Mouse (Mus musculus): ENCODE results near the gene Scyl3.
A peak's percentile ranks its signal among the peaks of the same experiment; 100 is the strongest.

Scyl3 gene

DNA sequence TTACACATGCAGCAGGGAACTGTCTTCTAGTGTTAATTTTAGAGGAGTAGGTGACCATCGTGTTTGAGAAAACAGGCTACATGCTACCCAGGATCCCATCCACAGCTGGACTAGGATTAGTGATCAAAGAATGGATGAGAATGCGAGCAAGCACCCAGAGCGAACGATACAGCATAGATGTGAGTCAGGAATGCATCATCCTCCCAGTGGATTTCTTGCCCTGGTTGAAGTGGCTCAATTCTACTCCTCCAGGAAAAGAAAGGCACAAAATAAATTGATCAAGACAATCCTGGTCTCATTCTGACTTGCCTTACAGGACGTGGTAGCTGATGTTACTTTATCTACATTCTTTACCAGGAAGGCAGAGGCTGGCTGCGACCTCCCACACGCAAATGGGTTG, at the start of gene Scyl3:
TSS of gene Scyl3 (plus strand) at position 255 of the 400 bp plus-strand sequence.
- no peak for DNase-seq

DNA sequence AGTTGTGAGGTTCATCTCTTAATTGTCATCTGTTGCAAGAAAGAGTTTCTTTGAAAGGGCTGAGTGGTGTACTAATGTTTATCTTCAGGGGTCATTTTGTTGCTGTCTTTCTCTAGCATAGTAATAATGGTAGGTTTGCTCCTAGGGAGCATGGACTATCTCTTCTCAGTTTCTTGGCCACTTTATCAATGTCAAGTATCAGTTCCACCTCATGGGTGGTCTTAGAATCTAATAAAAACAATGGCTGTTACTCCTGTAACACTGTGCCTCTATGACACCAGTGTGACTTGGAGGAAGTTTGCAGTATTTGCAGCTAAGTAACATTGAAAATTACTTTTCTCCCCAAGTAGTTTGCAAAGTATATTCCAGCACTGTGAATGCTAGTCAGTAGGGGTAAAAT, 39.3 kb upstream of the Scyl3 start:
- DNase-seq, result no peak

DNA sequence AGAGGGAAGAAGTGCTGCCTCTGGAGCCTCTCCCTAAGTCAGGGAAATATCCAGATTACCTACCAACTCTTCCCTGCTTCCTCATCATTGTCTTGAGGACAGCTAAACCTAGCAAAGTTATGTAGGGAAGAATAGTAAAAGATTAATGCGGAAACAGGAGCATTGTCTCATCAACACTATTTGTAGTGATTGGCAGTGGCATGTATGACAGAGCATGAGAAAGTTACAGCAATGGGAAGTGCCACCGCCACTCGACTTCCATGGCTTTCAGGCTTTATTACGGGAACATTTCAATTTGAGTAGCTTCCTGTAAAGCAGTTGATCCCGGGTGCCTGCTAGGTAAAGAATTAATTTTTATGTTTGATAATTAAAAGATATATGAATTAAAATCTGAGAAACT, 35.6 kb upstream of the Scyl3 start:
- no peak for DNase-seq

DNA sequence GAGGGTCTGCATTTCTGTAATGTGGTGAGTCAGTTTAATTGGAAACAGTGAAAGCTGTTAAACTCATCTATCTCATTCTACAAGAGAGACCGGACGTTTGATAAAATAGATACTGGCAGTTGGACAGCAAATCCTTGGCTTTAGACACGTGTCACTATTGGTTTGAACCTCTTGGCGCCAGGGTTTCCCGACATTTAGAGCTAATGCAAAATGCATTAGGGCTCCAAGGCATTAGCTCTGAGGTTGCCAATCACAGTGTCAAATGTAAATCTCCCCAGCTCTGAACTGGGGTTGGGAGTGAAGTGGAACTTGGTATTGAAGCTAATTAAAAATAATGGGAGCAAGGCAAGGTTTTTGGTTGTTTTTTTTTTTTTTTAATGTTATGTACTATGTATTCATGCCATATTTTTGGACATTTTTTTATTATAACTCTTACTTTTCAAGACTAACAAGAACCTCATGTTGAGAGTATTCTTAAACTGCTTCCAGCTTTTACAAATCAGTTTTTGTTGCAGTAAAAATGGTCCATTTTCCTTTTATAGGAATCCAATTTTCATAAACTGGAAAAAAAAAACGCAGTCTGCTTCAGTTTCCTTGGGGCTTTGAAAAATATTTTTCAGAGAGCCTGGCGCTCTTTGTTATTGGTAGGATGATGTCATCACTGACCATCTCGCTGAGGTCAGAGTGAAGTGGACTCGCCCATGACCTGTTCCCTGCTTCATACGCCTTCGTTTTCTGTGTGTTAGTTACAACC, 34.9 kb upstream of the Scyl3 start:
- DNase-seq, result no peak

DNA sequence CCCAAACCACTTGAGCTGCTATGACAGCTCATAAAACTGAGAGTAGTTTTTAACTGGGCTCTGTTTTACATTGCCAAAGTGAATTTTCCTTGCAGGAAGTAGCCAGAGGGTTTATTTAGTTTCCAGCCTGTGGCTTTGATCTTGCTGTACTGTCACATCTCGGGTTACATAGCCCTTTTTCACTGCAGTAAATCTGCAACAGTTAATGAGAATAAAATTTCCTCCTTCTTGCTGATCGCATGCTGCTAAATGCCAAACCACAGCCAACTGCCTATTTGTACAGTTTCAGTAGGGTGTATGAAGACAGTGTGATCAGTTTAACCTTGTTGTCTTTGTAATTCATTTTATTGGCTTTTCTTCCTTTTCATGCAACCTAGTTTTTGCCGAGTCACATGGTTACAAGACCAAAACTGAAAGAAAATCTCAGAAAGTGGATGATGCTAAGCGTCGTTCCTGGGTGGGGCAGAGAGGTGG, 30.6 kb upstream of the Scyl3 start:
- no peak for DNase-seq

DNA sequence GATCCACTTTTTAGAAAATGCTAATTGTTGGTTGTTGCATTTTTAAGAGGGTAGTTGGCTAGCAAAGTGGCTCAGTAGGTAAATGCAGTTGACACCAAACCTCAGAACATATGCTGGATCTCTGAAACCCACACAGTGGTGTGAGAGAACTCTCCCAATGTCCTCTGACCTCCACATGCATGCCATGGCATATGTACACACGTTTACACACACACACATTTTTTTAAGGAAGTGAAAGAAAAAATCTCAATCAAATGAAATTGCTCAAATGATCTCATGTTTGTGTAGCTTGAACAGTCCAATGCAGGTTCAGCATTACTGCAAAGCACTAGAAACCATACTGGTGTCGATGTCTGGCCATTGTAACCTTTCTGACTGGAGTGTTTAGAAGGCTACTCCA, 29.3 kb upstream of the Scyl3 start:
- DNase-seq, result no peak

DNA sequence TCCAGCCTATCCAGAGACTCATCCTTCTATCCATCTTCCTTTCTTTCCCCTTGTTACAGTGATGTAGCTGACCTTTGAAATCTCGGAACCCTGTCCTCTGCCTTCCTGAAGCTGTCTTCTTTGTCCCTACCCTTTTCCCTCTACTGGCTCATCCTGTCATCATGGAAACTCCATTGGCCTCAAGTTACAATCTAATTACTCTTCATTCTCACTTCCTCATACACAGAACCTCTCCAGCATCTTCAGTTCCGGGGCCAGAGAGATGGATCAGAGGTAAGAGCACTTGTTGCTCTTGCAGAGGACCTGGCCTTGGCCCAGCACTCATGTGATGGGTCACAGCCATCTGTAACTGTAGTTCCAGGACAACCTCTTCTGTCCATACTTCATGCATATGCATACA, 28.7 kb upstream of the Scyl3 start:
- DNase-seq, result no peak

DNA sequence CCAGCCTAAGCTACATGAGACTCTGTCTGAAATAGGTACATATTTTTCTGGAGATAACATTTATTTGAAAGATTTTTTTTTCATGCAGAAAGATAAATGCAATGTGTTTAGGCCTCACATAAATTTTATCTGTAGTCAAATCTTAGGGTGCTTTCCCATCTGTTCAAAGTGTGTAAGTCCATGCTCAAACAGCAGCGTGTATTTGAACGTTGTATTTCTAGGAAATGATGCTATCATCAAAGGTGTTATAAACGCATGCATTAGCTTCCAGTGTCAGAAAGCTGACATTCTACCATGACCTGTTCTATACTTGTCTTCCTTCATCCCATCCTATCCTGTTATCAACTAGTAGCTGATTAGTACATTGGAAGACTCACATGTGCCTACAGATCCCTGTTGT, 25.5 kb upstream of the Scyl3 start:
- DNase-seq, result no peak

DNA sequence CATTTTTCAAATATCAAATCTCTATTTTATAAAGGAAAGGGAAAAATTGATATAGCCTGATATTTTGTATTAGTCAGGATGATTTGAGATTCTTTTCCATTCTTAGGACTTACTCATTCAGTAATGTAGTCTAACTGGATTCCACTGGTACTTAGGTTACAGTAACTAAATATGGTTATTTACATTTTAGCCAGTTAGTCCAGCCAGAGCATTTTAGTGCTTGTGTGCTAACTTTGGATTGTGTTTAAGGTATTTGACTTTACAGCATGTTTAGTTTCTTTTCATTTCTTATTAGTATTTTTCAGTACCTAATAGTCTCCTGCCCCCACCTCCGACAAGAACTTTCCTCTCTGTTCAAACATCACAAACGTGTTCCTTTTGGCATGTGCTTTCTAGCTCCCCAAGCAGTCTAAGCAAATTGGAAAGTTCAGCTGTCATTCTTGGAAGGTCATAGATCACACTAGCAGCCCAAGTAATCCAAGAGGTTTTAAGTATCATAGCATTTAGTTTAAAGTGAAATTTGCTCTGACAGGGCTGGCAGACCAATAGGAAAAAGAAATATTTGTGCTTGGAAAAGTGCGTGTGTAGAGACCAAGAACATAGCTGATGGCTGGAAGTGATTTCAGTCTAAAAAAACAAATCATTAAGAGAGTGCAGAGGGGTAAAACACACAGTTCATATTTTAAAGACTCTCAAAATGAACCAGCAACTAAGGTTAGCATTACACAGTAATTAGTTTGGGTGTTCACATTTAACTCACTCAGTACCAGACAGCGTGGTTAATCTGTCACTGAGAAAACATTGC, 21.7 kb upstream of the Scyl3 start:
- DNase-seq, result no peak

DNA sequence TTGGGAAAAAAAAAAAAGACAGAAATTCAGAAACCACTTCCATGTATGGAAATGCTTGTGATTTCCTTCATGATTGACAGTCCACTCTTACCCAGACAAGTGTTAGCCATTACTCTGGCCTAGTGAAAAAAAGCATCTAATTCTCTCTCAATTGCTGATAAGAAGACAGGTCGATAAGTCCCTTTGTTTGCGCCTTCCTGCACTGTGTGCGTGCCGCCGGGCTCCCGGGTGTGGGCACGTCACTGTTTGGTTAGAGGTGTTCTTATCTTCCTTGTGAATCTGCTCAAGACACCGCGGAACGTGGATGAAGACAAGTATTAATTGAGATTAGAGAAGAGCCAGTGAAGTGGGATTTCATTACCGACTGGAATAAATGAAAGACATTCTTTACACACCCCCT, 20.5 kb upstream of the Scyl3 start:
- DNase-seq, result no peak

DNA sequence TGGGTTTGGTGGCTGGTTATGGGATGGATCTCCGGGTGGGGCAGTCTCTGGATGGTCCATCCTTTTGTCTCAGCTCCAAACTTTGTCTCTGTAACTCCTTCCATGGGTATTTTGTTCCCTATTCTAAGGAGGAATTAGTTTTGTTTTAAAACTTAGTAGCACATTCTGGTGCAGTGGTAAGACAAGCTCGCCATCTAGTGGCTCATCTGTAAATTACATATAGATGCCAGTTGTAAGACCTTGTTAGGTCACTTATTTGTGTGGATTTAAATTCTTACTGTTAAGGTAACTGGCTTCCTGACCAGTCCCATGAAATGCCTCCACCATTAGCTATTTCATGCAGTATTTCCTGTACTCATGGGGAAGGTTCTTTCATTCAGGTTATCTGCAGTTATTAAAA, 18.6 kb upstream of the Scyl3 start:
- no peak for DNase-seq

DNA sequence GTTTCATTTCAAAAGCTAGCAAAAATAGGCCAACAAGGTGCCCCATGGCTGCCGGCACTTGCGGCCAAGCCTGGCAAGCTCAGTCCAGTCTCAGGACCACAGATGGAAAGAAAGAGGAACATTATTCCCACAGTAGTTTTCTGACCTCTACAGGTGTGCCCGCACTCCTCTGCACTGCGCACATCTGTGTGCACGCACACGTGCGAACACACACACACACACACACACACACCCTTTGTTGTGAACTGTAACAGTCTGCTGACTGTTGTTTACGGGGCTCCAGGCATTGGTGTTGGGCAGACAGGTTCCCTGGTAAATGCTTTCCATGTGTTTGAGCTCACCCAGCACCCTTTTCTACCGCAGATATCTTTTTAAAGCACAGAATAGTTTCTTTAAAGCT, 18.1 kb upstream of the Scyl3 start:
- no peak for DNase-seq

DNA sequence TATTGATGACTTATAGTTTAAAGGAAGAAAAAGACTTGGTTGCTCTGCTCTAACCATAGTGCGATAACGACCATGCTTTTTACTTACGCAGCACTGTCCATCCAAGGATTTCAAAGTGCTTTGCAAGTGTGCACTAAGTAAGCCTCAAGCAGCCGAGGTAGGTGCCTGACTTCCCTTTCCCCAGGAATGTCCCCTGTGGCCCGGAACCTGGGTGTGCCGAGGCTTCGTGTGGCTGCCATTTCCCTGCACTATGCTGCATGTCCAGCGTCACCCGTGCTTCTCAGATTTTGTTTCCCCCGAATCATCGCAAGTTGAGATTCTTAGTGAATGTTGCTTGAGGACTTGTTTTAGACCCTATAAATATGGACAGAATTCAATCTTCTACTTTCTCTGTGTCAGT, 16.9 kb upstream of the Scyl3 start:
- DNase-seq, result no peak

DNA sequence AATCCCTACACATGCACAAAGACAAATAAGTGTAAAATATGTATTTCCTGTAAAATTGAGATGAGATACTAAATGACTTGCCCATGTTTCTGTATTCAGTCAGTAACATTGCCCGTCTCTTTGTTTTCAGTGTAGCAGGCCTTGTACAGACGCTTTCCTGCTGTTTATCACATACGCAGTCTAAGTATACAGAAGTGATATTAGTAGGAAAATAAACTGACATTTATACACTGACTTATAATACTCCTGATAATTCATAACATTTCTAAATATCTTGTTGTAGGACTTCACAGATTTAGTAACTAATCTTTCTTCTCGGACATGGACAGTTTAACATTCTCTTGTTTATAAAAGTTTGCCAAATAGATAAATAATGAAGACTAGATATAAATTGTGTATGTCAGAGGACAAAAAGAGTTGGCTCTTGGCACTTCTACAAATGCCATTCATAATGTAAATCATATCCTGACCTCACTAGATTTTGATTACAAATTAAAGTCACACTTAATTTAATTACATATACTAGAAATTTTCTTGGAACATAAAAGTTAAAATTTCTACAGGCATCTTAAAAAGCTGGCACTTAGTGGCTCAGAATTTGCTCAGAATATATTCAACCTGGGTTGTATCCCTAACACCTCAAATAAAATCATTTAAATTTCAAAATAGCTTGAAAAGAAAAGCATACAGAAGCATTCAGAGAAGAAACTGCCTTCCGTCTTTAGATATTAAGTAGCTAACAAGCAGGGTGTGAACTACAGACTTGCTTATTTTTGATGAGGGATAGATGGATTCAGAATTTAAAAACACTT, 11.3 kb upstream of the Scyl3 start:
- no peak for DNase-seq

DNA sequence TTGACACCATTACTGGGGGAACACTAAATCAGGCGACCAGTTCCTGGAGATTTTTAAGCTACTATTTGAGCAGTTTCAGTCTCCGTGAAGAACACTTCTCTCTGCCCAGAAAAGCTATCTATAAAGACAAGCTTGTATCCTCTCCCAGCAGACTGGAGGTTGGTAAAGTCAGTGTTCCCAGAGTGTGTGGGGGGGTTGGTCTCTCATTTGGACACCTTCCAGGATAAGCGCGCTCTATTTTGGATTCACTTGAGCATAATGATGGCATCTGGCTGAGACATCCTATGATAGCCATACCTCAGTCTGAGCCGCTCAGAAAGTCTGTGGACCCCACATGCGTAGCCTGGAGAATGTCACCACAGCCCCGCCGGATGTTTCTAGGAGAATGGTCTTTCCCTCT, 4.8 kb upstream of the Scyl3 start:
- no peak for DNase-seq

DNA sequence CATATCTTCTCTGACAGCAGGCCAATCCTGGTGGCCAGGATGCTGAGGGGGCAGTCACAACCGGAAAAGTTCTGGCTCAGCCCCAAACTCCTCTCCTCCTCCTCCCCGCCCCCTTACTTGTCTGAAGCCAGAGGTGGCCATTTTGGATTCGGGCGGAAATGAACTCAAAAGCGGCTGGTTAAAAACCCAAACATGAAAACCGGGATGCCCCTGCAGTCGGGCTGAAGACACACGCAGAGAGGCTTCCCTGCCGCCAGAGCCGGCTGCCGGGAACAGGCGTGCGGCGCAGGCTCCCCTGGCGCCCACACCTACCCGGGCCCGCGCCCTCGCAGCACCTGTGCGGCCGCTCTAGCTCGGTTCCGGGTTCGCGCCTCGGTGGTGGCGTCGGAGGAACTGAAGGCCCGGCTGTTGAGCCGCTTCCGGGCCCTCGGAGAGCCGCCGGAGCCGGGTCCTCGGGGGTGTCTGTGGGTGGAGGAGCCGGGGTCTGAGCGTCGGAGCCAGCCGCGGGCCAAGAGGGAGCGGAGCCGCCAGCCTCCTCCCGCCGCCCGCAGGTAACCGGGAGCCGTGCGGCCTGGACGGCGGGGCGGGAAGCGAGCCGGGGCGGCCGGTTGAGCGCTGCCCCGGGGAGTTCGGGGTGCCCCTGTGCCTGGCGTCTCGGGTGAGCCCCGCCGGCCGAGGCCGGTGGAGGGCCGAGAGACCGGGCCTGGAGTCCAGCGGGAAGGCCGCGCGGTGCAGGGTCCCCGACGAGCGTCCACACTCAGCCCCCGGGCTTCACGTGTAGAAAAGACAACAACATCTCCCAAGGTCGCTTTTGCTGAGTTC, 947 bp downstream of the Scyl3 start:
- DNase-seq, result peak; percentile 87

DNA sequence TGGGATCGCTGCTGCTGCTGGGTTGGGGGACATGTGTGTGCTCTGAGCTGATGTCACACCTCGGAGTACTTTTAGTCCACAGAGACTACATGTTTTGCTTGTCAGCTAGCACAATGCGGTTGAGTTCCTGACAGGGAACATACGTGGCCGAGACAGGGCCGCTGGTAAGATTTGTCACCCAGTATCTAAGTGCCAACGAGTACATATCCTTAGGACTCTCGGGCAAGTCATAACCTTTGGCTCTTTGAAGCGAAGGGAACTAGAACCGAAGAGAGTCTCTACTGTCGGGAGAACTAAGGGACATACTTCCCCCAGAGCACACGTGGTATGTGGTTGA, 1.5 kb downstream of the Scyl3 start:
- DNase-seq, result no peak

DNA sequence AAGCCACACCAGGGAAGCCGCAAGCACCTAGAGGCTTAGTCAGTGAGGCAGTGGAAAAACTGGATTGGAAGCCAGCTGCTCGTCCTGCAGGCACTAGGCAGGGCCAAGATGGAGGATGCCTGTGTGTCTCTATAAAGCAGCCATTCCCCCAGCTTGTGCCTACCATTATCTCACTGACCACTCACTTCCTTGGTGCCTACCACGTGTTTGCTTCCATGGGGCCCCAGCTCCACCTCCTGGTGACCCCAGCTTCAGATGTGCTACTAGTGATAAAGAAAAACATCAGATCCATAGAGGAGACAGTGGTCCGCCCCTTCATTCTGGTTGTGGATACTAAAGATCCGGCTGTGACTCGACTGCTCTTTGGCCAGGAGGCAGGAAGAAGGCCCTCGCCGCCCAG, 2.9 kb downstream of the Scyl3 start:
- no peak for DNase-seq

DNA sequence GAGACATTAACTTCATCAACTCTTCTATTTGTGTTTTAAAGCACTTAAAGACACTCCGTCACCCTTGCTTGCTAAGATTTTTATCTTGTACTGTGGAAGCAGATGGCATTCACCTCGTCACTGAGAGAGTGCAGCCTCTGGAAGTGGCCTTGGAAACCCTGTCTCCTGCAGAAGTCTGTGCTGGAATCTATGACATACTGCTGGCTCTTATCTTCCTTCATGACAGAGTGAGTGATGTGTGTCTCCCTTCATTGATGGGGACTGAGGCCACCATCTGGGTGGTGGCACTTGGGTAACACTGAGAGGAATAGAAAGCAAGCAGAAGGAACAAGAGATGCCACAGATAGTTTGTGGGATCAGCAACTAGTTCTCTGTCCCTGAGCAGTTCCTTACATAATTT, 5.7 kb downstream of the Scyl3 start:
- DNase-seq, result no peak

DNA sequence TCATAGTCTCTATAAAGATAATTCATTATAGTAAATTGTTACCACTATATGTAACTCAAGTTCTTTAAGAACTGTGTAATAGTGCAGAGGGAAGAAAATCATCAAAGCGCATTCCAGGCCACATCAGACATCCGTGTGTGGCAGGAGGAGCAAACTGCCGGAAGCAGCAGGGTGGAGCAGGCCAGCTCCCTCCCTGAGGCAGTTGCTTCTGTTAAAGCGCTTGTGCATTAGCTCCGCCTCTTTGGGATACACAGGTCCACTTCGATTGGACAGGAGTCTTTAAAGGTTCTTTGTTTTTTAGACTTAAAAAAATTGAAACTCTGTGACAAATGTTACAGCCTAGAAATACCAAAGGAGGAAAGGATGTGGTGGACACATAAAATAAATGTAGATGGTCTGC, 13.2 kb downstream of the Scyl3 start:
- DNase-seq, result no peak

DNA sequence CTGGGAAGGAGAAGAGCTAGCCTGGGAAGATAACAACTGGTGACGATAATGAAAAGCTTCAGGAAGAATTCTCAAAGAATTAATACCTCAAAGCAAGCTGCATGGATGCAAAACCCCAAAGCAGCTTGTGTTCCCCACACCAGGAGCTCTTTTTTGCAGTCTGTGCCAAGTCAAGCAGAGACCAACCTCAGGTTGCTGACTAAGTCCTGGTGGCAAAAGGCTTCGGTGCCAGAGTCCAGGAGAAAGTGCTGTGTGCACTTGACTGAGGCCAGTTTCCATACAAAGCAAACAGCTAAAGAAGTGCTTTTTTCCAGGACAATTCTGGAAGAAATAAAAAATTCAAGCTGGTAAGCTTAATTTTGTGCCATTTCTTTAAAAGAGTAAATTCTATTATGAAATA, 24.5 kb downstream of the Scyl3 start:
- DNase-seq, result peak; percentile 42

DNA sequence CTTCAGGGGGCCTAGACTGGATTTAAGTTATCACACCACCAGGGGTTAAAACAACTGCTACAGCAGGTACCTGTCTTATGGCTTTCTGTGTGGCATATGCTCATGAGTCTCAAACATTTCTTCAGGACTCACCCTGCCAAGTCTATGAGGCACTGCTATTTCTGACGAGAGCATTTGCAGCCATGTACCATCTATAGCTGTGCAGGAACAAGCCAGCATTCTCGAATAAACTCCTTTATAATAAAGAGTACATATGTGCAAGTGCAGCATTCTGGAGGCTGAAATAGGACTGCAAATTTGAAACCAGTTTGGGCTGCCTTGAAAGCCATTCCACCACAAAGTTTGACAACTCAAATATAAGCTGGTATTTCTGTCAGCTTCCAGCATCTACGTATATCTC, 29.1 kb downstream of the Scyl3 start:
- DNase-seq, result no peak

All from kidney, adult 11 months (tissue).